Mouse (Mus musculus) layer of hippocampus, adult 9-10 months (tissue): Measurements from ENCODE around the gene Evi5.

ENCODE experiments used
- DNase-seq: peaks from one replicate; pipeline ENCODE4 v3.0.0; 2022; ENCODE audit warnings: low spot score

Evi5 gene

GRCm38 (mm10) chr5:107802621-107803020 lies 72.3 kb downstream of the Evi5 start:
- no peak for DNase-seq

GRCm38 (mm10) chr5:107801234-107801633 lies 73.7 kb downstream of the Evi5 start:
- DNase-seq: no peak

GRCm38 (mm10) chr5:107798290-107798689 lies 76.6 kb downstream of the Evi5 start:
- no peak for DNase-seq

GRCm38 (mm10) chr5:107793927-107794326 lies 81.0 kb downstream of the Evi5 start:
- no peak for DNase-seq

- no peak for DNase-seq
Observed at GRCm38 (mm10) chr5:107793258-107793657, 81.6 kb downstream of the Evi5 start.

- no peak for DNase-seq
Observed at GRCm38 (mm10) chr5:107792516-107792915, 82.4 kb downstream of the Evi5 start.

GRCm38 (mm10) chr5:107791966-107792365 lies 82.9 kb downstream of the Evi5 start:
- no peak for DNase-seq

GRCm38 (mm10) chr5:107789492-107789891 lies 85.4 kb downstream of the Evi5 start:
- DNase-seq: no peak

- DNase-seq: no peak
Observed at GRCm38 (mm10) chr5:107787682-107788443, 87.0 kb downstream of the Evi5 start.

GRCm38 (mm10) chr5:107782360-107782759 lies 92.5 kb downstream of the Evi5 start:
- no peak for DNase-seq

- DNase-seq: no peak
Observed at GRCm38 (mm10) chr5:107778763-107779162, 96.1 kb downstream of the Evi5 start.

GRCm38 (mm10) chr5:107777545-107777830 lies 97.4 kb downstream of the Evi5 start:
- DNase-seq: no peak

GRCm38 (mm10) chr5:107776777-107777544 lies 97.9 kb downstream of the Evi5 start:
- DNase-seq: no peak

GRCm38 (mm10) chr5:107775875-107776274 lies 99.0 kb downstream of the Evi5 start:
- no peak for DNase-seq

GRCm38 (mm10) chr5:107772049-107772448 lies 102.9 kb downstream of the Evi5 start:
- no peak for DNase-seq

GRCm38 (mm10) chr5:107768224-107768623 lies 106.7 kb downstream of the Evi5 start:
- DNase-seq: no peak

- no peak for DNase-seq
Observed at GRCm38 (mm10) chr5:107765946-107766345, 109.0 kb downstream of the Evi5 start.

GRCm38 (mm10) chr5:107764486-107764885 lies 110.4 kb downstream of the Evi5 start:
- no peak for DNase-seq

- no peak for DNase-seq
Observed at GRCm38 (mm10) chr5:107763674-107764073, 111.2 kb downstream of the Evi5 start.

- no peak for DNase-seq
Observed at GRCm38 (mm10) chr5:107759121-107759520, 115.8 kb downstream of the Evi5 start.

- no peak for DNase-seq
Observed at GRCm38 (mm10) chr5:107756072-107756471, 118.8 kb downstream of the Evi5 start.

- DNase-seq: no peak
Observed at GRCm38 (mm10) chr5:107754740-107755139, 120.2 kb downstream of the Evi5 start.

- no peak for DNase-seq
Observed at GRCm38 (mm10) chr5:107753656-107754055, 121.3 kb downstream of the Evi5 start.
